Mouse (Mus musculus): ENCODE measurements at regions not wholly inside any gene's neighbourhood (a gene's known extent, or its start where the extent isn't known, plus 50 kb on each side); places are given as distances from the start of the nearest gene placed in this dataset.

DNA sequence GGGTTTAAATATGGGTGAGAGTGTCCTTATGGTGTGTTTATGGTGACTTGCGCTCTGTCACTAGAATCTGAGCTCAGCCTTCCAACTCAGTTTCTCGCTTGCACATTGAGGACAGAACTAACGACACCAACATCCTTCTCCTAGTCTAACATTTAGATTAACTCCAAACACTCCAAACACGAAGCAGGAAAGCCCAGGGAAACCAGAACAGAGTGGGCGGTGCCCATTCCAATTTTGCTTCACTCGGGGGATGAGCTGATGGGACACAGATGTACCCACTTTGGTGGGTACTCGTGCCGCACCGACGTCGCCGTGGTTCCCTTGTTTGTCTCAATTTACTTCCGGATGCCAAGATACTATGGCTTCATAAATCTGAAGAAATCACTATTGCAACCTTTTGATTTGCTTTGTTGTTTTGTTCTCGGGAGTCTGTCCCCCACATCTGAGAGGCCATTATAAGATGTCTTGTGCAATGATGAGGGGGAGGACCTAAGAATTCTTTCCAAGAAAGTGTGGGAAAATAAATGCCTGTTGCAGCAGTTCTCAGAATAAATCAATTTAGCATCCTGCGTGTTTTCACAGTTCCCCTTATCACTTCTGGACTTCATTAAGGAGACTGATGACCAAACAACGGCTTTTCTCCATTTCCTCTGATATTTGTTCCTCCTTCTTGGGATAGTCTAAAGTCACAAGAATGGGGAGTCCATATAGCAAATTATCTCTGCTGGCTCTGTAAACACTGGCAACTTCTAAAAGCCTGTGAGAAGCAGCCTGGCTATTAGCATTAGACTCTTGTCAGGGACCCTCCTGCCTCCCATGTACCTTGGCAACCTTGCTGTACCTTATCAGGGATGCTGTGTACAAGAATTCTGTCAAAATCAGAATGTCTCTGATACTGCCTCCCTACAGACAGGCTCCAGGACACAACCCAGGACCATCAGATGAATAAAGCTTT lies 96.2 kb upstream of the Klf9 start:
- DNase-seq: no peak
- peaks cover 4% of the 10 kb centered on the region; the same call in 1 of the 2 replicates for H3K4me1 ChIP-seq (ENCODE audit: control insufficient read depth, insufficient read depth, low read length)
- H3K4me3 ChIP-seq (replicated peaks; ENCODE audit: extremely low read depth, low read depth, low read length): no peak overlapping the region
- WGBS: 62% methylated on average over 16 of the region's 16 CpGs
- TF ChIP-seq CTCF (IDR thresholded peaks at IDR 0.05; ENCODE audit: insufficient read depth, low read length): no peak
- no peak for TF ChIP-seq POLR2A (IDR thresholded peaks at IDR 0.05; ENCODE audit: borderline replicate concordance, extremely low read depth, low read depth, low read length)

DNA sequence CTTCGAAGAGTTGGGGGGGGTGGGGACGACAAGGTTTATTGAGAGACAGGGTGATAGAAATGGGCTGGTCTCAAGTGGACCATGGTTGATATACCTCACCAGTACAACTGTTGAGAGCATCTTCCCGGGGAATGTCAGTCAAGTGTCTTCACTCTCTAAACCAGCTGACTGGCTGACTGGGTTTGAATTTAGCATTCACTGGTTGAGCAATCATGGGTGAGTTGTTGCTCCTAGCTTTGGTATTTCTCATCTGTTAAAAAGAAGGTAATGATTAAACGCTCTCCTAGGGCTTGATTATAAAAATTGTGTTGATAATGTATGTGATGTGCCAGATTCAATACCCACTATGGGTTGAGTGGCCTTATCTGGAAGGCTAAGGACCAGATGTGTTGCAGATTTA lies 89.6 kb upstream of the Klf9 start:
- Histone ChIP-seq H3K4me1 (ENCODE audit: control insufficient read depth, insufficient read depth, low read length) (peaks cover 7% of the 10 kb centered on the region), H3K4me3 (replicated peaks; ENCODE audit: extremely low read depth, low read depth, low read length) (no peak overlapping the region)
- TF ChIP-seq CTCF (IDR thresholded peaks at IDR 0.05; ENCODE audit: insufficient read depth, low read length) (no peak), POLR2A (IDR thresholded peaks at IDR 0.05; ENCODE audit: borderline replicate concordance, extremely low read depth, low read depth, low read length) (no peak)
- no peak for DNase-seq
- WGBS: 94% methylated on average over 4 of the region's 4 CpGs

DNA sequence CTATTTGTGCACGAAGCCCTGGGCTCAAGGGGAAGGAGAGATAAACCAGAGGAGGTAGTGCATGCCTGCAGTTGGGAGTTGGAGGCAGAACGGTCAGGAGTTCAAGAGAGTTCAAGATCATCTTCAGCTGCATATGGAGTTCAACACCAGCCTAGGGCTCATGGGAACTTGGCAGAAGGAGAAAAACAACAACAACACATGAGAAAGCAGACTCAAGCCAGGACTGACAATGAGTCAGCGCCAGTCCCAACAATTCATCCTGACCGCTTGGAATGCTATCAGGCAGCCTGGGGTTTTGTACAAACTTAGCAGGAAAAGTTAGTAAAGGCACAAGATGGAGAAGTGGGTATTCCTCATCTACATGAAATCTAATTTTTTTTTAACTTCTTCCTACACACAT lies 86.6 kb upstream of the Klf9 start:
- no peak for DNase-seq
- Histone ChIP-seq H3K4me1 (ENCODE audit: control insufficient read depth, insufficient read depth, low read length) (peaks cover 22% of the 10 kb centered on the region), H3K4me3 (replicated peaks; ENCODE audit: extremely low read depth, low read depth, low read length) (no peak overlapping the region)
- 65% methylated on average over 4 of the region's 4 CpGs for WGBS
- TF ChIP-seq CTCF (IDR thresholded peaks at IDR 0.05; ENCODE audit: insufficient read depth, low read length): no peak
- TF ChIP-seq POLR2A (IDR thresholded peaks at IDR 0.05; ENCODE audit: borderline replicate concordance, extremely low read depth, low read depth, low read length): no peak

DNA sequence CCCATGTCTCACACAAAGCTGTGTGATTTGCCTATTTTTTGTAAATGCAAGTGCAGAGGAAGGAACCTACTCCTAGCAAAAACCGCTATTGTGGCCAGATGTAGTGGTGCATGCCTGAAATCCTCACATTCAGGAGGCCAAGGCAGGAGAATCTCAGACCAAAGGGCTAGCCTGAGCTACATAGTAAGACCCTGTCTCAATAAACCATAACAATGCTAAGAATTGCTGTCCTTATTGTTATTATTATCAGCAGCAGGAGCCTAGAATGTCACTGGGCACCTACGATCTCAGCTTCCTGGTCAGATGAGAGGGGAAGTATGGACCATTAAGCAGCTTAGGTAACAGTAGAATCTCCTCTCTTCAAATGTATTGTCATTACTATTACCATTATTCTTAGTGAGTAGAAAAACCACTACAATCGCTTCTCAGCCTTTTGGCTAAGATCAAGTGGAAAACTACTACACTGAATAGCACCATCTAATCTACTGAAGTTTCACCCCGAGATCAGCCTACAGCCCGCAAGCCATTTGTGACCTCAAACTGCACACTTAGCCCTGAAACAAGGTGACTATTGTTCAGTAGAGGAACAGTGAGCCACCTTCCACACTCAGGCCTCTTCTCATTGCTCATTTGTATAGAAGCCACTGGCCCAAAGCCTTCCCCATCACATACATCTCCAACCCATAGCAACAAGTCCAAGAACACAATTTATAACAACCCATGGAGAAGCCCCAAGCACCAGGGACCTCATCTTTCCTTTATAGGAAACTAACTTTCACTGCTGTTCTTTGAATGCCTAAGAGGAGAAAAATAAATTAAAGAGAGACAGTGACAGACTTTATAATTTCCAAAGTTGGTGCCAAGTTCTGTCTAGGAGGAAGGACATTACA lies 84.9 kb upstream of the Klf9 start:
- H3K4me3 ChIP-seq (replicated peaks; ENCODE audit: extremely low read depth, low read depth, low read length): no peak overlapping the region
- TF ChIP-seq POLR2A (IDR thresholded peaks at IDR 0.05; ENCODE audit: borderline replicate concordance, extremely low read depth, low read depth, low read length) (no peak), CTCF (IDR thresholded peaks at IDR 0.05; ENCODE audit: insufficient read depth, low read length) (no peak)
- H3K4me1 ChIP-seq (ENCODE audit: control insufficient read depth, insufficient read depth, low read length): peaks cover 26% of the 10 kb centered on the region
- DNase-seq: no peak
- WGBS: 68% methylated on average over 5 of the region's 5 CpGs

DNA sequence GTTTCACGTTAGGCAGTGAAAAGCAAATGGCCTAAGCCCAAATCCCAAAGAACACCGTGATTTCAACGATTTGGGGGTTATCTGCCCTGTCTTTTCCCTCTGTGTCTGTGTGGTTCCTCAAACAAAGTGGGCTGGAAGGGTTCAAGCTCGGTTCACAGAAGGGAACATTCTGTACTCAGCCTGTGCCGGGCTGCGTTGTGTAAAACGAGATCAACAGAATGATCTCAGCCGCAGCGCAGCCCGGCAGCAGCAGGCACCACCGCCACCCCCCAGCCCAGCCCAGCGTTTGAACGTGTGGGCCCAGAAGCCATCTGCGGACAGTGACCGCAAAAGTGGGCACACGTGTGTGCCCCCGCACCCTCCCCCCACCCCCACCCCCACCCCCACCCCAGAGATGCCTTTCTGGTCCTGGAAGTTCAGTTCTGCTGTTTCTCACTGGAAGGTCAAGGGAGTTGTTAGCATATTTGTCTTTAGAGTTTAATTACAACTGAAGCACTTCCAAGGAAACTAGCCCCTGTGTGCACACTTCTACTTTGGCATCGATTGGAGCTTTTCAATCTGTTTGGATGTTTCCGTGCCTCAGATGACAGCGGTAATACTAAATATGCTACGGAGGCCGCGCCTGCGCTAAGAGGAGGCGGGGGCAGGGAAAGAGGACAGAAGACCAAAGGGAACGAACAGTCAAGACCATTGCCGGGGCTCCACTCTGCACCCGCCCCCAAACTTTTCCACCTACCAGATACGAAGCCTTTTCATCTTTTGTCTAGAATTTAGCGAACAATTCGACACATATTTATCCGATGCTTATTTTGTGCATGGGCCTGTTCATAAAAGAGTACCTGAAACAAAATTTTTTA lies 83.9 kb upstream of the Klf9 start:
- WGBS: 9% methylated on average over 32 of the region's 32 CpGs
- TF ChIP-seq POLR2A (IDR thresholded peaks at IDR 0.05; ENCODE audit: borderline replicate concordance, extremely low read depth, low read depth, low read length) (peak; percentile 79; the same call in 1 of the 2 replicates), CTCF (IDR thresholded peaks at IDR 0.05; ENCODE audit: insufficient read depth, low read length) (no peak)
- no peak overlapping the region for H3K4me3 ChIP-seq (replicated peaks; ENCODE audit: extremely low read depth, low read depth, low read length)
- peak; percentile 79 for DNase-seq
- H3K4me1 ChIP-seq (ENCODE audit: control insufficient read depth, insufficient read depth, low read length): peaks cover 35% of the 10 kb centered on the region

DNA sequence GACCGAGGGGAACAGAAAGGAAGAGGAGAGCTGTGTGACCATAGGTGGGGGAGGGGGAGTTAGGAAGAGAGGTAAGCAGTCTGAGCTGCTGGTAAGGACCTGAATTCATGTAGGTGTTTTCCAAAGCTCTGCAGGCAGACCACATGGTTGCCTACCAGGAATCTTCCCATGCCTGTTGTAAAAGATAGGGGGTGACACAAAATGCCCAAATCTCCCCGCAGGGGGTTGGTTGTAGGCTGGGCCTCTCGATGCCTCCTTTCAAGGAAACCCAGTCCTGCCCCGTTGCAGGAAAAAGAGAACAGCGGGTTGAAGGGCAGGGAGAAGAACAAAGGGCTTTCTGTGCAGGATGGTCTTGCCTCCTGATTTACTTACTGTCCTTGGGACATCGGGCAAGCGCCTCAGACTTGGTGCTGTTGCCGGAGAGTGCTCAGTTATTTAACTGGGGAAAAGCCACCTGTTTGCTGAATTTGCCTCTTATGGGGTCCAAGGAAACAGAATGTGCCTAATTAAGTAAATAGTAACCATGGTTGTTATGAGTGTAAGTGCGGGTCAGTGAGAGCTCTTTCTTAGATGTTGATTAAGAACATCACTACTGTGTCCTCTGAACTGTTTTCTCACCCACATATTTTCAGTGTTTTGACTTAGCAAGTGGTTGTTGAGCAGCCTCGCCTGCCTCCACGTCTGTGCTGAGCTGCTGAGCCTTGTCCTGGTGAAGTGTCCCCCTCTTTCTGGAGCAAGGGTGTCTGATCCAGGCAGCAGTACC lies 83.1 kb upstream of the Klf9 start:
- 36% methylated on average over 11 of the region's 11 CpGs for WGBS

DNA sequence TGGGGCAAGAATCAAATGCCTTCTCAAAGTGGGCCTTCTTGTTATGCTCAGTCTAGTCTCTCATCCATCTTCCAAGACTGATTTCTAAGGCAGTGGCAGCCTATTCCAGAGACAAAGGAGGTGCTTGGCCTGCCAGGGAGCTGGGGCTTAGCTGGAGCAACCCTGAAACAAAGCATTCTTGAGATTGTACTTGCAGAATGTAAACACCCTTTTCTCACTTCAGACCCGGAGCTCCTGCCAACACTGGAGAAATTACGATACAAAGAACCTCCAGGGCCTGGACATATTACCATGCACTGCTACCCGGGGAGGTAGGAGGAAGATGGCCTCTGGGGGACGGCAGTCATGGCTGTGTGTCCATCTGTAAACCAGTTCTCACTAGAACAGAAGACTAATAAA lies 82.5 kb upstream of the Klf9 start:
- 24% methylated on average over 4 of the region's 4 CpGs for WGBS
- no peak for TF ChIP-seq CTCF (IDR thresholded peaks at IDR 0.05; ENCODE audit: insufficient read depth, low read length)
- TF ChIP-seq POLR2A (IDR thresholded peaks at IDR 0.05; ENCODE audit: borderline replicate concordance, extremely low read depth, low read depth, low read length): 0 out of 2 replicates have a peak, but pooled peaks have one; percentile 26
- Histone ChIP-seq H3K4me1 (ENCODE audit: control insufficient read depth, insufficient read depth, low read length) (peaks cover 44% of the 10 kb centered on the region), H3K4me3 (replicated peaks; ENCODE audit: extremely low read depth, low read depth, low read length) (no peak overlapping the region)
- peak; percentile 74 for DNase-seq

More for the DNA sequence above, 83.1 kb upstream of the Klf9 start:
- Histone ChIP-seq H3K4me1 (ENCODE audit: control insufficient read depth, insufficient read depth, low read length) (peaks cover 43% of the 10 kb centered on the region), H3K4me3 (replicated peaks; ENCODE audit: extremely low read depth, low read depth, low read length) (peak overlapping the region; percentile 7)
- no peak for TF ChIP-seq CTCF (IDR thresholded peaks at IDR 0.05; ENCODE audit: insufficient read depth, low read length)
- no peak; the same call in 1 of the 2 replicates for TF ChIP-seq POLR2A (IDR thresholded peaks at IDR 0.05; ENCODE audit: borderline replicate concordance, extremely low read depth, low read depth, low read length)
- peak; percentile 62 for DNase-seq

DNA sequence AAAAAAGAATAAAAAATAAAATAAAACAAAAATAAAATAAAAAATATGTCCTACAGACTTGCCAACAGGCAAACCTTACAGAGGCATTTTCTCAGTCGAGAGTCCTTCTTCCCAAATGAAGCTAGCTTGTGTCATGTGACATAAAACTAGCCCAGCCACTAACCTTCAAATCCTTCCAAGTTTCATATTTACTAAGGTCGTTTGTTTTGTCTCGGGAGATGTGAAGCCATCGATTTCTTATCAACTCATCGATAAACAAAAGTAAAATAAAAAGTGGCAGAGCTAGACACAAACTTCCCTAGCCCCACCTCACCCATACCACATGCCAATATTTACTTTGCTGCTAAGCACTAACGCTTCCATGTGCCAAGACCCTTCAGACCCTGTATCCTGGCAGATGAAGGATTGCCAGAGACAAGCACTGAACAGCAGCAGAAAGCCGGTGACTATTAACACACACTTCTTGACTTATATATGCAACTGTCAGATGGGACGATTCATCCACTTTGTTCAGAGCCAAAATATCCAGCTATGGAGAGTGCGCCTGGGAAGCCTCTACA lies 79.9 kb upstream of the Klf9 start:
- Histone ChIP-seq H3K4me3 (replicated peaks; ENCODE audit: extremely low read depth, low read depth, low read length) (no peak overlapping the region), H3K4me1 (ENCODE audit: control insufficient read depth, insufficient read depth, low read length) (peaks cover 45% of the 10 kb centered on the region)
- 17% methylated on average over 9 of the region's 9 CpGs for WGBS
- TF ChIP-seq POLR2A (IDR thresholded peaks at IDR 0.05; ENCODE audit: borderline replicate concordance, extremely low read depth, low read depth, low read length) (no peak), CTCF (IDR thresholded peaks at IDR 0.05; ENCODE audit: insufficient read depth, low read length) (no peak)
- DNase-seq: no peak
